Mouse (Mus musculus) adrenal gland, postnatal 14 days (tissue): ENCODE measurements around the gene Pla2g2c. TPM values are rescaled to one million over a fixed set of nuclear protein-coding genes. Genes with fewer than 3 reads are reported as not detected.
A peak's percentile ranks its signal among the peaks of the same experiment; 100 is the strongest.

Experiments
- DNase-seq: peaks from one replicate; pipeline ENCODE4 v3.0.0; 2021; ENCODE audit warnings: mixed read lengths
- total RNA-seq: library from RNA; stranded (reverse); gene quantifications from 2 replicates; pipeline ENCODE4 v1.2.3, GENCODE M21; 2021

Pla2g2c gene
- total RNA-seq, 1 experiment from 2014 or later = not detected

DNA sequence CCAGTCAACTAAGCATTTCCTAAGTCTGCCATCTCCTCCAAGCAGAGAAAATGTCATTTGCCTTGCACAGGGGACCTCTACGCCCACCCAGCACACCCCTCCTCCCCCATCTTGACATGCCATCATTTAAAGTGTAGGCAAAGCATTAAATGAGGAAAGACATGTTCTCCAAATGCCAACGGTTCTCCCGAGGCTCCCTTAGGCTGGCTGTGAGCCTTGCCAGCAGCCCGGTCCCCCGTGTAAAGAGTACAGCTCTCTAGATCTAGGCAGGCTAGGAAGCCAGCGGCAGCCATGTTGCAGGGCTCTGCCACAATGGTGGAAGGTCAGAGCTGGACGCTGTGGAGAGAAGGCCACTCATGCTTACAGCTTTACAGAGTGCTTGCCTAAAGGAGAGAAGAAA is 14.6 kb upstream of the Pla2g2c start:
- DNase-seq = no peak

DNA sequence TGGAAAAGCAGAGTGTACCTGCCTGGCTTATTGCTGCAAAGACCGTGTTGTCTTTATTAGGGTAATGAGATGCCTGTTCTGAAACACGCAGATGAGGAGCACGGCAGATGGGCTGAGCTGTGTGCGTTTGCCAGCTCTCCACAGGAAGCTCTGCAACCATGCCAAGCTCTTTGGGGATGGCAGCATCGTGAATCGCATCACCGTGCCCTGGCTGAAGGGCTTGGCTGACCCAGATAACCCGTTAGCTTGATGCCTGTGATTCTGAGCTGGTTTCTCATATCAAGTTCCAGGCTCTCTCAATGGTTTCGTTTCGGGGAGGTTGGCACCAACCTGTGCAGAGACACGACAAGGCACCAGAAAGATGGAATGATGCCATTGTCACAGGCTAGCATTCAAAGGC is 14.0 kb upstream of the Pla2g2c start:
- no peak for DNase-seq

DNA sequence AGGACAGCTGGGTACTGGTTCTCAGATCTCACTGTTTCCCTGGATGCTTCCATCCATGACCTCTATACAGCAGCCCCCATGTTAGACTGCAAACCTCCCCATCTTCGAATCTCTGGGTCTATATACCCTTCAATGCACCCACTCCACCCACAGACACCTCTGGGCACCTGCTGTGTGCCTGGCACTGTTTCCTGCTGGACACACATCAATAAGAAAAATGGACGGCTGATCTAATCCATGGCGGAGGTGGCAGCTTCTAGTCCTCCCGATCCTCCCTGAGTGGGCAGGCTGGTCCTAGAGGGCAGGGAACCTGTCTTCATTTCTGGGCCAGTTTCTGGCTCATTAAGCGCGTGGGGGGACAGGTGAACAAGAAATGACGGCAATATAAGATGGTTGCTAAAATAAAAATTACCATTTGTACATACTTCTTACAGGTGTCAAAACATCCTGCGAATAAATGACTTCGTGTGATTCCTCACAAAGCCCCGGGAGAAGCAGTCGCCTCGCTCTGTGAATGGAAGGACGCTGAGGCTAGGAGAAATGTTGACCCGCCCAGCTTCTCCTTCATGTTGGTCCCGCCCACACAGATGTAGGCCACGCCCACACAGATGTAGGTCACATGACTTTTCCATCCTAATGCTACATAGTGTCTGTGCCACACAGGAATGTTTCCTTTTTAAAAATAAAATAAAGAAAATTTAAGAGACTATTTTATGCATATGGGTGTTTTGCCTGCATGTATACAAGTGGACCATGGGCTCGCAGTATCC is 13.4 kb upstream of the Pla2g2c start:
- no peak for DNase-seq

DNA sequence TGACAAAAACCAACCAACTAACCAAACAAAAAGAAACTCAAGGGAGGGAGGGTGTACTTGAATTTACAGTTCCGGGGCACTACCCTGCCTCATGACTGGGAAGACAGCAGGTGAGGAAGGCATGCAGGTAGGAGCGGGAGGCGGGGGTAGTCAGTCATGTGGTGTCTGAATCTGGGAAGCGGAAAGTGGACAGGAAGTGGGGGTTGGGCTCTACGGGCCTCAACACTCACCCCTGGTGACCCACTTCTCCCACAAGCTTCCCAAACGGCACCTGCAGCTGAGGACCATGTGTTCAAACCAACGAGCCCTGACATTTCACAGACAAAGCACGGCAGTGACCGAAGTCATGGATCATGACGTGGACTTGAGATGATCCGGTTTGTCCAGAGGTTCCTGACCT is 12.5 kb upstream of the Pla2g2c start:
- peak; percentile 2 for DNase-seq

DNA sequence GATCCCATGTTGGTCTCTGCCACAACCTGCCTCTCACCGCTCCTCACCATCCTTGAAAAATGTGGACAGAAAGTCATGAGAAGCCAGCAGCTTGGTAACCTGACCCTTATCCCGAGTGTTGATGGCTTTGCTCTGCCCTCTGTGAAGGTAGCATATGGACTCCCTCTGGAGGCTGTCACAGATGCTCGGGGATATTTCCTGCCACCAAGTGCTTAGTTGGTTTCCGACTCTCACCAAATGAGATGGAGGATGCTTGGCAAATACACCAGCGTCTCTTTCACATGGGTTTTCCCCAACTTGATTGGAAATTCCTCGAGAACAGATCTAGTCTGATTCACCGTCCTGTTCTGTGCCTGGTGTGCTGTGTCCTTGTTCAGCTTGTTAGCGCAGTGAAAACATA is 12.0 kb upstream of the Pla2g2c start:
- no peak for DNase-seq

DNA sequence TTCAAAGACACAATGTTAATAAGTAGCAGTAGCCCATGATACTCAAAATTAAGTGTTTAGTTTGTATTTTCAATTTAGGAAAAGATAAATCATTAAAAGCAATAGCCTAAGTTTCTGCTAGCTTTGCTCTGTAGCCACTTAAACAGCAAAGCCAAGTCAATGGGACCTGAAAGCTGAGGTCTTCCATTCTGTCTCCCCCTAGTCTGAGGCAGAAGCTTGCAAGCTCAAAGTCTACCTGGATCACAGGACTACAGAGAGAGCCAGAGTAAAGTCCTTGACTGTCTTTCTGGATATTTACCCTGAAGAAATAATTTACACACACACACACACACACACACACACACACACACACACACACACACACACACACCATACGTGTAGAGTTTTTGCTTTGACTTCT is 10.4 kb upstream of the Pla2g2c start:
- no peak for DNase-seq

DNA sequence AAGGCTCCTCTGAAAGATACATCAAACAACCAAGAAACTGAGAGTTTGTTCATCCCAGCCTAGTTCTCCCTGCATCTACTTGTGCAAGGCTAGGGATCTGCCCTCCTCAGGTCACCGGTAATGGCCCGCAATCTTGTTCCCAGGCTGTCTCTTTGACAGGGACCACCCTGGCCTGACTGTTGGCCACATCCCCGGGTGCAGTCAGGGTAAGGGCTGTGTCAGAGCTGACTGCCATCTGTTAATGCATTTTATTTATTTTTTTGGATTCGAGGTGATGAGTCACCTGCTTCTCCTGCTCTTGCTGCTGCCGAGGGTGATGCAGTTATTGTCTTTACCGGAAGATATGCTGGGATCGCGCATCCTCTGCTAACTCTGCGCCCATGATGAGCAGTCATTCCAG is 7.9 kb upstream of the Pla2g2c start:
- DNase-seq = no peak

DNA sequence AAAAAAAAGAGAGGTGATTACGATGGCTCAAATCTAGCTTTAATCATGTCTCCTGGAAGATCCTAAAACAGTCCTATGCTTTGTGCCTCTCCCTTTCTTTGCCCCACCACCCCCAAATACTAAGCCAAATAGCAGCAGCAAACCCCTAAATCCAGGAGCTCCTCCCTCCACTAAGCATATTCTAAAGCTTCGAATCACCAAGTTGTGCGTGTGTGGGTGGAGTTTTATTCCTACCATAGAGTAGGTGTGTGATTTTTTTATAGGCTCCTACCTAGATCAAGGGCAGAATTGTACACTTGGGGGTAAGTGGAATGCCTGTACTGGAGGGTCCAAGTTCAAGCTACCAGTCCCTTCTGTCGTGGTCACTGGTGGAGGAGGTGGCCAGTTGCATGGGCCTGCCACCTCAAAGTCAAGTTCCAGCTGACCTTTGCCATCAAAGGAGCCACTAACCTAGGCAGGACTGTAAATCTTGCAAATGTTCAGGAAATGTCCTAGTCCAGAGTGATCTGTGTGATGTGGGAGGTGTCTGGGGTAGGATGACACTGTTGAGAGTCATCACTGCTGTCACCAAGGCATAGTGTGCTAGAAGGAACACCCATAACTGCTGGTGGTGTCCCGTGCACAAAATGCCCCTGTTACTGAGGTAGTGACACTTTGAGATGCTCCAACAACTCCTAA is 5.9 kb upstream of the Pla2g2c start:
- DNase-seq = no peak

DNA sequence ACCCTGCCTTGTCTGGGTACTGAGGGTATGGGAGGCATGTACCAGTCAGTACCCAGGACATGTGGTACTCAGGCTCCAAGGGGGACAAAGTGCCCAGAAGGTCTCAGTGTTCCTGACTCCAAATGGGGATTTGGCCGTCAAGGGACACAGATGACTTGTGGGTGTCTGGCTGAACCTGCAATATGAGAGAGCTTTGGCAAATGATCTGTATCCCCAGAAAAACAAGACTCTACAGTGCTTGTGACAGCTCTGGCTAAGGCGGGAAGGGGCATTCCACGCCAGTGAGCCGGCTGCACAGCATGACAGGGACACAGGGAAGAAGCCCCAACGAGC is 5.4 kb upstream of the Pla2g2c start:
- no peak for DNase-seq

DNA sequence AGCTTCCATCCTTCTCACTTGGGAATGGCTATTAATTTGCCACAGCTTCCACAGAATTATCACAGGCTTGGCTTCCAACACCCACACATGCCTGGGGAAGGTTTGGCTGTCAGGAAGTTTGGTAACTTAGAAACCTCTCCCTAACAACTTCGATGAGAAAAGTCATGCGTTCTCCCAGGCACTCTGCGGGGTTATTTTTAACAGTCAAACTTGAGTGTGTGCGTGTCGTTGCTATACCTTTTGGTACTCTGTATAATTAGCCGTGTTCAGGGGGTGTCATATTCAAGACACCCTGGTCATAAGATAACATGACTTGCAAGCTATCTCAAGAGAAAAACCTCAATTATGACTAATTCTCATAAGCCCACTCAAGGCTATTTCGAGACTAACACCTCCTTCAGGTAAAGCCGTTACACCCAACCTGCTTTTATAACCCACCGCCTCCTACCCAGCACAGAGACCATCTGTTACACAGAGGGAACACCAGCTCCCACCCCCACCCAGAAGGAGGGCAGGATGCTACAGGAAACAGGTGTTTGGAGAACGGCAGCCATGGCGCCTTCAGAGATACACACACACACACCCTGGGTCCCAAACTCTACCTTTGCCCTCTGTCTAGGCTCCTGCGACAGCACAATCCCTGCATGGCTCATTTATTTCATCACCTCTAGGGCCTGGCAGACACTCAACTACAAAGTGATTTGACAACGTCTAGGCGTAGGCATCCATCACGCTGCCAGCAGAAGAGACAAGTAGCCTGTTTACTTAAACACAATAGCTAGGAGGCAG is 905 bp upstream of the Pla2g2c start:
- no peak for DNase-seq

DNA sequence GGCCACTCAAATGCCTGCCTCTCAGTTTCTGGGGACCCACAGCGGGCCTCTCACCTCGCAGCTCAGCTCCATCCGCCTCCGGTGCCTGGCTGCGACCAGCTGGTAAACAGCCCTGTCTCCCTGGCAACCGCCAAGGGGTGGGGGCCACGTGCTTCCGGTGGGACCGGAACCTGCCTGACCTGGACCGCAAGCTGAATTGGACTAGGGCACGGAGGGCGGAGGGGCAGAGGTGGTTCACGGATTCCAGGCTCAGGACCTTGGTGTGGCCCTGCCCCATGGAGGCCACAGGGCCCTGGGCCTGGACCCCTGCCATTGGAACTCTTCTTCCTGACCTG is 502 bp downstream of the Pla2g2c start:
- peak; percentile 87 for DNase-seq

DNA sequence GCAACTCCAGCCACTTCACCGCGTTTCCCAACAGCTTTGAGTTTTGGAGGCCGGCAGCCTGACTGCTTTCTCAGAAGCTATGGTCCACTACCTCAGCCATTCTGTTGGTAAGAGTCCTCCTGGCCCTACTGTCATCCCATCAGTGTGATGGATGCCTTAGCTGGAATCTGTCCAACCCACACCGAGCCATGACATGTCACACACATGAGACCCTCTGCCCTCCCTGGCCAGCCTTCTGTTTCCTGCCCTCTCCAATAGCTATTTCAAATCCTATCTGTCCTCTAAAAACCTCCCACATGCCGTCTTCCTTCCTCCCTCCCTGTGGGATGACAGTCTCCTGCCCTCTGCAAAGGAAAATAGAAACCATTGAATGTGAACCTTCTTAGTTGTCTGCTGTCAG is 1.2 kb downstream of the Pla2g2c start:
- DNase-seq = peak; percentile 40

DNA sequence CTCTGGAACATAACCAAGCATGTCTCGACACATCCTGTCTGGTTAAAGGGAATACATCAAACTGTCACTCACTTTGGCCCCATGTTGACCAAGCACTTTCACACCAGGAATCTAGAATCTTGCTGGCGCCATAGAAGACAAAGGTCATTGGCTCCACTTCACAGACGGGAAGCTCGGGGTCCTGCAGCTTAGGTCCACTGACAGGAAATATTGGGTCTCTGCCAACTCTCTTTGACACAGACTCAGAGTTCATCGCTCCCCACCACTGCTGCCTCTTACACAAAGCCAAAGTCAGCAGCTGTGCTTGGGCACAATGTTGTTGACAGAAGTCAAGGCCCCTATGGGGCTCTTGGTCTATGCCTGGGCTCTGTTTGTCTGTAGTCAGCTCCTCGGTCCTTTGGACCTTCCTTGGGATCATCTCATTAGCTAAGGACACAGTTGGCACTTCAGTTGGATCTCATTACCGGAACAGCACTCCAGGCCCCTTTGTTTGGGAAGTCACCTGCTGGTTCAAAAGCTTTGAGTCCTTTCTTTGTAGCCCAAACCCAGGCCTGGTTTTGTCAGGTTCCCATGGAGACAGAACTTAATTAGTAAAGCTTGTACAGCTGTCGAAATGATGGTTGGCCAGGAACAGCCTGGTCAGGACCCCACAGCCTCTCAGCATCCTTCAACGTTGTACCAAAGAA is 4.6 kb downstream of the Pla2g2c start:
- DNase-seq = peak; percentile 32

DNA sequence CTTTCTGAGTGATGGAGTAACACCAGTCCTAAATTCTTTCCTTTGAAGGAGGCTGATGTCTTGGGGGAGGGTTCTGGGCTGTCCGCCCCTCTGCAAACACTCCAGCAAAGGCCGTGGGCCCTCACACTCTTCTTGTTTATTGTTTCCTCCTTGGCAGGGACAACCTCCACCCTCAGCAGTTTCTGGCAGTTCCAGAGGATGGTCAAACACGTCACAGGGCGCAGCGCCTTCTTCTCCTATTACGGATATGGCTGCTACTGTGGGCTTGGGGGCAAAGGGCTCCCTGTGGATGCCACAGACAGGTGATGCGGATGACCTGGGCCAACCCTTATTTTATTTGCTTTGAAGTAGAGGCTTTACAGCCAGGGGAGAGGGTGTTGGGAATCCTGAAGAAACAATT is 9.5 kb downstream of the Pla2g2c start:
- DNase-seq = peak; percentile 28

DNA sequence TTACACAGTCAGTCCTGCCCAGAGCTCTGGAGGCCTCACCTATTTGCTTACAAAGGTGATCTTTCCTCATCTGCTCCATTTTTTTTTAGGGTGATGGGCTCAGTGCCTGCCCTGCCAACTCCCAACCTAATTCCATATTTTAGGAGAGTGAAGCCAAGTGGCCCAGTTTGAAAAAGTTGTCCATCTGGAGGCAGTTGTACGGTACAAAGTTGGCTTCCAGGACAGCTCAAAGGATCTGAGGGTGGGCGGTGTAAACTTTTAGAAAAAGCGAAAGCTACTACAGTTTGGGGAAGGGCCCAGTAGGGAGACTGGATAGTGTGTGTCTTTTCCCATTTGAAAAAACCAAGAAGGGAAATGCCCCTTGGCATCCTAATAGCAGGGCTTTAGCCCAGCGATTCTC is 10.3 kb downstream of the Pla2g2c start:
- no peak for DNase-seq

DNA sequence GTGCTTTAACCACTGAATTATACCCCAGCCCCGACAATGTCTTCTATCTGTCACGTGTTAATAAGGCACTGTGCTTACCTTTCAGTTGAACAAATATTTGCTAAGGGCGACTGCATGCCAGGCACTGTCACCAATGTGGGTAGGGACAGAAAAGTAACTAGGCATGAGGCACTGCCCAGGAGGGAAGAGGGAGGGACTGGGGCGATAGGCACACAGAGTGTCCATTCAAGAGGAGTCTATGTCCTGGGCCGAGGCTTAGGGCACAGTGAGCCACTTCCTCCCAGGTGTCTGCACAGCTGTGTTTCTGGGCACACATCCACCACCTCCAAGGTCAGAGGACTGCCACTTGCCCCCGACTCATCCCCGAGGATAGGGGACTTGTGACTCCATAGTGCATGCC is 12.4 kb downstream of the Pla2g2c start, which contains the start of gene Ubxn10:
Gene Ubxn10 (minus strand): TSS at position 137 of the 400 bp plus-strand sequence.
- no peak for DNase-seq

DNA sequence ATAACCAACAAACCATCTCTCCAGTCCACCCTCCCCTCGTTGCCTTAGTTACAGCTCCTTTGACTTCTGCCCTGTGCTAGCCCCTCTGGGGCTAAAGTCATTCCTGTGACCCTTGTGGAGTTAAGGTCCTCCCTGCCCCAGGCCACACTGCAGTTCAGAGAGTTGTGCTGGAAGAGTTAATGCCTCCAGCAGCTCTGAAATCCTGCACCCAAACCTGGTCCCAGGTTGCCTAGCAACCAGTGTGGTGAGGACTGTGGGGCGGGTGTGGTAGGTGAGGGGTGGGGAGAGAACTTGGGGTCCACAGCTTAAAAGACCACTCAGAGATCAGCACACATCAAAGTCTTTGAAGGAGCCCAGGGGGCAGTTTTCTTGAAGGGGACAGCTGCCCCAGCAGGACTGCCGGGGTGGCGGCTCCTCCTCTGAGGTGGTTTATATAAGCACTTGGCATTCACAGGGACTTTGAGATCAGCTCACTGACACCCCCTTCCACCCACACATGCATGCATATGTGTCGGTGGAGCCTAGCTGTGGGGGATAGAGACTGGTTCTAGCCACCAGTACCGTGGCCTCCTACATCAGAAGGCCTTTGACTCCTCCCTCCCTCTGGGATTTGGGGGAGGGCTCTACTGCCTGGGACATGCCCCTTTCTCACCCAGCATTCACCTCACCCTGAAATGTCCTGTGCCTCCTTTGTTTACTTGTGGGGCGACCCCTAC is 14.7 kb downstream of the Pla2g2c start:
- DNase-seq = no peak

DNA sequence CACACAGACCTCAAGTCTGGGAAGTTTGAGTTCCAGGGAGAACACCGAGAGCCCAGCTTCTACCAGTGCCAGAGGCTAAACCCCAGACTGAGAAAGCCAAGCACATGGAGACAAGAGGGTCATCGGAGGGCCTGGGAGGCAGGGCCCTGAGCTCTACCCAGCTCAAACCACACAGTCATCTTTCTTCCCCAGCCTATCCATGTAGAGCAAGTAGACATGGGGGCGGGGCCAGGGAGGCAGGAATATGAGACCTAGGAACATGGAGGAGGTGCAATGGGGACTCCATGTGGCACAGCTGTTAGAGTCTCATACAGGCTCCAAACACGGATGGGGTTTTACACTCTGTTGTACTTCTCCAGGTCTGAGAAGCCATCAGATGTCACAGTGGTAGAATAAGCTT is 21.3 kb downstream of the Pla2g2c start:
- peak; percentile 49 for DNase-seq

DNA sequence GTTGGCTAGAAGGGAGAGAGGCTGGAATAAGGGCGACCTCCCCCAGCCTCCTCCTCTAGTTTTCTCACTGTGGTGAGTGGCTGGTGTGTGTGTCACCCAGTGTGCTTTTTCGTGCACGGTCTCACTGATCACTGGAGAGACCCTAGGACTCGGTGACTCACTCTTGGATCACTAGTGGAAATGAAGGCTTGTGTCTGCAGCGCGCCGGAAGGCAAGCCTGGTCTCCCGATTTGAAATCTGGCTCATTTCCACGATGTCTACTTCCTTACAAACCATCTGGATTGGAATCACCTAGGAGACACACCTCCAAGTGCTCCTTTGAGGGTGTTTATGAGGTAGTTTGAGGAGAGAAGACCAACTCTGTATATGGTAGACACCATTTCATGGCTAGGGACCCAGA is 22.3 kb downstream of the Pla2g2c start:
- DNase-seq = no peak

DNA sequence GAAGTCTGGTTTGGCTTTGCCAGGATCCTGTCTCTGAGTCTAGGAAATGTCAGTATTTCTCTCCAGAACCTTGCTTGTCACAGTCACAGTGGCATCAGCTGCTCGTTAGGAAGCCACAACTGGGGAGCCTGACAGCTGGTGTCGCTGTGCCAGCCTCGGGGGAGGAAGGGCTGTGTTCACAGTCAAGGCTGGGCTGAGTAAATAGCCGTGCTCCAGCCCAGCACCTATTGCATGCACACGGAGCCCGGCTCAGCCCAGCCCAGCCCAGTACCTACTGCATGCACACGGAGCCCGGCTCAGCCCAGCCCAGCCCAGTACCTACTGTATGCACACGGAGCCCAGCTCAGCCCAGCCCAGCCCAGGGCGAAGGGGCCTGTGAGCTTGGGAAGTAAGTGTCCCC is 23.3 kb downstream of the Pla2g2c start:
- DNase-seq = peak; percentile 61

DNA sequence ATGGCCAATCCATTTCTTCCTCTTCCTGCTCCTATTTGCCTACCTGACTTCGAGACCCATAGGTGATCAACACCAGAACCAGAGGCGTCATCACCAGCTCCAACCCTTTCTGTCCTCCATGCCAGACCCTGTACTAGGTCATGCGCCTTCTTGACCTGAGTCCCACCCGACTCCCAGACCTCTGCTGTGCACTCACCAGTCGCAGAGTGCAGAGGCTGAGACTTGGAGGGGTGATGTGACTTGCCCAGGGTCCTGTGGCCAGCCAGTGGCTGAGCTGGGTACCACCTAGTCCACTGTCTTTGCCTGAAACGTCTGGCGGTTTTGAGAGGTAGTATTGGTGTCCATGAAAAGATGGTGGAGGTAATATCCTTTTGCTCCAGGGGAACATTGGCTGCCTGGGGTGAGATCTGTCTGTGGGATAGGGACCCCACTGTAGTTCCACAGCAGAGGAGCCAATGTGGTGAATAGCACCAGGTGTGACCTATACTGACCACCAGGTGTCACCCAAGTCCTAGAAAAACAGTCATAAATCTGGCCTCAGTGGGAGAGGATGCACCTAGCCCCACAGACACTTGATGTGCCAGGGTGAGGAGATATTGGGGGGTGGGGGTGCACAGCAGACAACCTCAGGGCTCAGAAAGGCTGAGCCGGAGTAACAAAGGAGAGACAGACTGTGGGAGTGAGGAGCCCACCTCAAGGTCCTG is 23.9 kb downstream of the Pla2g2c start:
- peak; percentile 56 for DNase-seq

DNA sequence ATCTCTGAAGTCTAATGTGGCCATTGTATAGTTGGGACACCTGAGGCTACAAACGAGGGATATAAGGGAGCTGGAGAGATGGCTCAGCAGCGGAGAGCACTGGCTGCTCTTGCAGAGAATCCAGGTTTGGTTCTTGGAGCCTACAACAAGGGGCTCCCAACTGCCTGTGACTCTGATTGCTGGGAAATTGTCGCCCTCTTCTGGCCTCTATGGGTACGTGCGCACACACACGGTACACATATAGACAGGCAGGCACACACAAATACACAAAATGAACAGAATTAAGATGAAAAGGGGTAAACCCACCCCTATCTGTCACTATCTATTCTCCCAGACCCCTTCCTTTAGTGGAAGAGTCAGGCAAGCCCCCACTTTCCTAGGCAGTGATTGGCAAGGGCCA is 28.0 kb downstream of the Pla2g2c start:
- DNase-seq = no peak
